Mouse (Mus musculus) erythroblast, embryonic 14.5 days (primary cell): ENCODE results near the gene Wasf3.
"Not testable (repeated sequence)": the region's sequence is repeated elsewhere in the genome, so short reads cannot be mapped to it uniquely, and the experiment has no call there.

Source experiments
- GATA1 ChIP-seq: IDR thresholded peaks from 2 replicates; pipeline ENCODE4 v1.6.1; 2012; ENCODE audit warnings: low read length, inconsistent platforms, mixed read lengths
- TAL1 ChIP-seq: IDR thresholded peaks from 3 replicates; pipeline ENCODE4 v1.6.1; 2012; ENCODE audit warnings: low read length, inconsistent platforms, mixed read lengths

GRCm38 (mm10) chr5:146502099-146502498, 117.3 kb downstream of the Wasf3 start, which contains the start of gene 4930449I24Rik:
- not testable (repeated sequence) for TF ChIP-seq TAL1, GATA1
